Mouse (Mus musculus): ENCODE data around the gene Tmcc3.

Tmcc3 gene

GRCm38 (mm10) chr10:94555394-94555793 is 243.6 kb downstream of the Tmcc3 start:
- no peak for DNase-seq

GRCm38 (mm10) chr10:94557428-94558149 is 245.8 kb downstream of the Tmcc3 start:
- no peak for DNase-seq

GRCm38 (mm10) chr10:94558826-94559225 is 247.1 kb downstream of the Tmcc3 start:
- no peak for DNase-seq

- DNase-seq = no peak
Observed at GRCm38 (mm10) chr10:94561351-94561750, 249.6 kb downstream of the Tmcc3 start.

GRCm38 (mm10) chr10:94562188-94562587 is 250.4 kb downstream of the Tmcc3 start:
- DNase-seq = no peak

GRCm38 (mm10) chr10:94562991-94563390 is 251.2 kb downstream of the Tmcc3 start:
- DNase-seq = no peak

- DNase-seq = no peak
Observed at GRCm38 (mm10) chr10:94565410-94566221, 253.9 kb downstream of the Tmcc3 start.

- no peak for DNase-seq
Observed at GRCm38 (mm10) chr10:94566222-94566868, 254.6 kb downstream of the Tmcc3 start.

- no peak for DNase-seq
Observed at GRCm38 (mm10) chr10:94567251-94567650, 255.5 kb downstream of the Tmcc3 start.

GRCm38 (mm10) chr10:94567915-94568314 is 256.2 kb downstream of the Tmcc3 start:
- no peak for DNase-seq

- DNase-seq = no peak
Observed at GRCm38 (mm10) chr10:94568867-94569266, 257.1 kb downstream of the Tmcc3 start.

GRCm38 (mm10) chr10:94569731-94570130 is 258.0 kb downstream of the Tmcc3 start:
- DNase-seq = no peak

GRCm38 (mm10) chr10:94571927-94572620 is 260.3 kb downstream of the Tmcc3 start:
- no peak for DNase-seq

- DNase-seq = no peak
Observed at GRCm38 (mm10) chr10:94572772-94573171, 261.0 kb downstream of the Tmcc3 start.

GRCm38 (mm10) chr10:94574451-94575333 is 262.9 kb downstream of the Tmcc3 start:
- no peak for DNase-seq

- DNase-seq = no peak
Observed at GRCm38 (mm10) chr10:94575958-94576357, 264.2 kb downstream of the Tmcc3 start.

GRCm38 (mm10) chr10:94578870-94579269 is 267.1 kb downstream of the Tmcc3 start:
- no peak for DNase-seq

- DNase-seq = no peak
Observed at GRCm38 (mm10) chr10:94581384-94581783, 269.6 kb downstream of the Tmcc3 start.

- DNase-seq = no peak
Observed at GRCm38 (mm10) chr10:94583714-94584113, 272.0 kb downstream of the Tmcc3 start.

- DNase-seq = peak; percentile 32
Observed at GRCm38 (mm10) chr10:94584851-94585359, 273.2 kb downstream of the Tmcc3 start.

- DNase-seq = no peak
Observed at GRCm38 (mm10) chr10:94585819-94586218, 274.1 kb downstream of the Tmcc3 start.

GRCm38 (mm10) chr10:94588976-94589375 is 277.2 kb downstream of the Tmcc3 start:
- DNase-seq = no peak
